Mouse (Mus musculus): ENCODE data around the gene Pam.

- TF ChIP-seq CTCF (IDR thresholded peaks at IDR 0.05; ENCODE audit: borderline replicate concordance, control insufficient read depth, extremely low read depth, insufficient read depth, low read length, poor library complexity): no peak
- no peak for TF ChIP-seq POLR2A (IDR thresholded peaks at IDR 0.05; ENCODE audit: control insufficient read depth, extremely low read depth, insufficient read depth, low read length, poor library complexity)
Measured at GRCm38 (mm10) chr1:97997088-97997487, 98.4 kb downstream of the Pam start.

Measured in thymus, adult 2 months (tissue).